Mouse (Mus musculus): ENCODE data around the gene Rab5if.
A peak's percentile ranks its signal among the peaks of the same experiment; 100 is the strongest.
"Not testable (repeated sequence)": the region's sequence is repeated elsewhere in the genome, so short reads cannot be mapped to it uniquely, and the experiment has no call there.

Rab5if gene

GRCm38 (mm10) chr2:156887017-156887416 is 24.1 kb downstream of the Rab5if start, which contains the start of gene Sla2:
Gene Sla2, minus strand, starts transcription at chr2:156887192.
- DNase-seq (ENCODE audit: low read depth, low spot score): no peak

- no peak for DNase-seq (ENCODE audit: low read depth, low spot score)
Observed at GRCm38 (mm10) chr2:156888490-156888889, 25.6 kb downstream of the Rab5if start.

GRCm38 (mm10) chr2:156892240-156892639 is 29.3 kb downstream of the Rab5if start:
- no peak for DNase-seq (ENCODE audit: low read depth, low spot score)

- no peak for DNase-seq (ENCODE audit: low read depth, low spot score)
Observed at GRCm38 (mm10) chr2:156892821-156893220, 29.9 kb downstream of the Rab5if start.

- DNase-seq (ENCODE audit: low read depth, low spot score): no peak
Observed at GRCm38 (mm10) chr2:156894496-156895265, 31.8 kb downstream of the Rab5if start.

GRCm38 (mm10) chr2:156896384-156896914 is 33.5 kb downstream of the Rab5if start:
- no peak for DNase-seq (ENCODE audit: low read depth, low spot score)

GRCm38 (mm10) chr2:156897034-156897433 is 34.1 kb downstream of the Rab5if start:
- DNase-seq (ENCODE audit: low read depth, low spot score): no peak

- DNase-seq (ENCODE audit: low read depth, low spot score): no peak
Observed at GRCm38 (mm10) chr2:156898374-156898773, 35.4 kb downstream of the Rab5if start.

- DNase-seq (ENCODE audit: low read depth, low spot score): no peak
Observed at GRCm38 (mm10) chr2:156899184-156899583, 36.3 kb downstream of the Rab5if start.

- DNase-seq (ENCODE audit: low read depth, low spot score): no peak
Observed at GRCm38 (mm10) chr2:156901344-156901743, 38.4 kb downstream of the Rab5if start.

- DNase-seq (ENCODE audit: low read depth, low spot score): no peak
Observed at GRCm38 (mm10) chr2:156901883-156902282, 39.0 kb downstream of the Rab5if start.

GRCm38 (mm10) chr2:156902411-156902810 is 39.5 kb downstream of the Rab5if start:
- DNase-seq (ENCODE audit: low read depth, low spot score): not testable (repeated sequence)

- no peak for DNase-seq (ENCODE audit: low read depth, low spot score)
Observed at GRCm38 (mm10) chr2:156903367-156903766, 40.4 kb downstream of the Rab5if start.

GRCm38 (mm10) chr2:156904976-156905717 is 42.2 kb downstream of the Rab5if start:
- DNase-seq (ENCODE audit: low read depth, low spot score): peak; percentile 51

- not testable (repeated sequence) for DNase-seq (ENCODE audit: low read depth, low spot score)
Observed at GRCm38 (mm10) chr2:156905931-156906330, 43.0 kb downstream of the Rab5if start.

- DNase-seq (ENCODE audit: low read depth, low spot score): no peak
Observed at GRCm38 (mm10) chr2:156913191-156913590, 50.3 kb downstream of the Rab5if start.

- no peak for DNase-seq (ENCODE audit: low read depth, low spot score)
Observed at GRCm38 (mm10) chr2:156915559-156915958, 52.6 kb downstream of the Rab5if start.

GRCm38 (mm10) chr2:156916419-156917125 is 53.6 kb downstream of the Rab5if start:
- DNase-seq (ENCODE audit: low read depth, low spot score): no peak

- DNase-seq (ENCODE audit: low read depth, low spot score): no peak
Observed at GRCm38 (mm10) chr2:156918562-156918961, 55.6 kb downstream of the Rab5if start.

- DNase-seq (ENCODE audit: low read depth, low spot score): not testable (repeated sequence)
Observed at GRCm38 (mm10) chr2:156919191-156919590, 56.3 kb downstream of the Rab5if start.

- DNase-seq (ENCODE audit: low read depth, low spot score): no peak
Observed at GRCm38 (mm10) chr2:156919796-156920195, 56.9 kb downstream of the Rab5if start.

GRCm38 (mm10) chr2:156923057-156923456 is 60.1 kb downstream of the Rab5if start:
- no peak for DNase-seq (ENCODE audit: low read depth, low spot score)

All from embryo, embryonic 11.5 days (tissue).